Mouse (Mus musculus): ENCODE data around the gene Lhfpl1.
"Not testable (repeated sequence)": the region's sequence is repeated elsewhere in the genome, so short reads cannot be mapped to it uniquely, and the experiment has no call there.

Gene Lhfpl1

GRCm38 (mm10) chrX:145348377-145349203 lies at the start of gene Lhfpl1:
Gene Lhfpl1 (minus strand): TSS chrX:145349089.
- no peak for DNase-seq (ENCODE audit: extremely low read depth, insufficient read length, low spot score)

DNA sequence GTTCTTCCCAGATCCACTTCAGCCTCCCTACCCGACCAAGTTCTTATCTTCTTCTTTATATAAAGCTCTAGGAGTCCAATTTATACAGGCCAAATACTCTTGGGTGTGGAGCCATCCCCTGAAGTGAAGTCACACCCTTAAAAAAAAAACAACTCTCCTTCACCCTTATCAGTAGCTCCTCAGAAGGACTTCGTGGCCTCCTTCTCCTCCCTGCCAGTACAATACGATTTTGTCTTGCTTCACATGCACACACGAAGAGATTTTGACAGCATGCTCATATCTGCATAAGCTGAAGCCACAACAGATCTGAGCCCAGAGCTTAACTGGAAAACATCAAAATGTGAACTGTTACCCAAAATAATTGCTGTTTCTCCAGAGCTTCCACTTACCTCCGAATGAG lies 22.9 kb upstream of the Lhfpl1 start:
- no peak for DNase-seq (ENCODE audit: extremely low read depth, insufficient read length, low spot score)

- DNase-seq (ENCODE audit: extremely low read depth, insufficient read length, low spot score) = no peak
Measured at GRCm38 (mm10) chrX:145362527-145362926, 13.6 kb upstream of the Lhfpl1 start.

- DNase-seq (ENCODE audit: extremely low read depth, insufficient read length, low spot score) = no peak
Measured at GRCm38 (mm10) chrX:145342402-145342801, 6.5 kb downstream of the Lhfpl1 start.

DNA sequence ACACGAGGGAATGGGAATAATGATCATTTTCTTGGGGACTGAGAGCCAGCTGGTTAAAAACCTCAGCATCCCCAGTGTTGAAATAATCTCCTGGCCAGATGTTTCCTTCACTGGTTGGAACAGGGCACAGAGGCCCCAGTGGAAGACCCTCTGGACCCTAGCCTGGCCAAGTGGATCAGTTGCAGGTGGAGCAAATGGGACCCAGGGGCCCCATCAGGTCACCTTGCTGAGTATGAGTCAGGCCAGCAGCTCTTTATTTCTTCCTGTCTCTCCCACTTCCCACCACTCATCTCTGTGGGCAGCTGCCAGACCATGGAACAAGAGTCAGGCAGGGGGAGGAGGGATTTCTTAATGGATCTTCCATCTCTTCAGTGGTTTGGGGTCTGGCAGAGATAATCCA lies 12.7 kb downstream of the Lhfpl1 start:
- DNase-seq (ENCODE audit: extremely low read depth, insufficient read length, low spot score) = no peak

- no peak for DNase-seq (ENCODE audit: extremely low read depth, insufficient read length, low spot score)
Measured at GRCm38 (mm10) chrX:145308555-145308954, 40.3 kb downstream of the Lhfpl1 start.

GRCm38 (mm10) chrX:145307174-145307573 lies 41.7 kb downstream of the Lhfpl1 start:
- DNase-seq (ENCODE audit: extremely low read depth, insufficient read length, low spot score) = no peak

GRCm38 (mm10) chrX:145300232-145300631 lies 48.7 kb downstream of the Lhfpl1 start:
- not testable (repeated sequence) for DNase-seq (ENCODE audit: extremely low read depth, insufficient read length, low spot score)

DNA sequence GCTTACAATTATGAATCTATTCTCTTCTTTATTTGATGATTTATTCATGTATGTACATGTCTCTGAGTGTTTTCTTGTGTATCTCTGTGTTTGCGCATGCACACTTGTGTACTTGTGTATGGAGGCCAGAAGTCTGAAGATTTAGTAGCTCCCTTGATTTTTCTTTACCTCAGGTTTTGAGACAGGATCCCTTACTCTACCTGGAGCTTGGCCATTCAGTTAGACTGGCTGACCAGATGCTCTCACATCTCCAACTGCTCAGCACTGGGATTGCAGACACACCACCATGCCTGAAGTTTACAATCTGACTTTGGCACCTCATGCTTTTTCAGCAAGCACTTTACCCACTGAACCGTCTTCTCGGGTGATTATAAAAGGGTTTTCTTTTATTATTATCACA lies 76.7 kb downstream of the Lhfpl1 start:
- DNase-seq (ENCODE audit: extremely low read depth, insufficient read length, low spot score) = no peak

- no peak for DNase-seq (ENCODE audit: extremely low read depth, insufficient read length, low spot score)
Measured at GRCm38 (mm10) chrX:145271768-145272167, 77.1 kb downstream of the Lhfpl1 start.

GRCm38 (mm10) chrX:145261803-145262202 lies 87.1 kb downstream of the Lhfpl1 start:
- DNase-seq (ENCODE audit: extremely low read depth, insufficient read length, low spot score) = no peak
